Mouse (Mus musculus) kidney, adult 9 months (tissue): ENCODE data around the gene Gpr65.
"Not testable (repeated sequence)": the region's sequence is repeated elsewhere in the genome, so short reads cannot be mapped to it uniquely, and the experiment has no call there.

Experiments used
- DNase-seq: peaks from one replicate; pipeline ENCODE4 v3.0.0; 2022

The Gpr65 gene

GRCm38 (mm10) chr12:98268441-98269369 lies at the start of gene Gpr65:
Gene Gpr65 (plus strand): TSS chr12:98268635.
- no peak for DNase-seq

GRCm38 (mm10) chr12:98223286-98223685 lies 45.1 kb upstream of the Gpr65 start:
- no peak for DNase-seq

DNA sequence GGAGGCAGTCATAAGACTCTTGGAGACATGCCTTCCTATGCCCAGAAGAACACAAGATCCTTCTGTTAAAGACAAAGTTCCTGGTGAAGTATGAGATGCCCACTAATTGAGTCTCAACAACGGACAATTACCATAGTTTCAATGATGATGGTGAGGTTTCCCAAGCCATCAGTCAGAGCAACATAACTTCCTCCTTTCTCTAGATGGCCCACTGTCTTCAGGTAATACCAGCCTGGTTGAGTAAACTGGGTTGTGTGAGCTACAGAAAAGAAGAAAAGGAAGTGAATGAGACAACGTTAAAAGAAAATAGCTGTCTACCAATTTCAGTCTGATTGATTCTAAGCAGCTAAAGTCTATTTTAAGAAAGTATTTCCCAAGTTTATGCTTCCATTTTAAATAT lies 41.4 kb upstream of the Gpr65 start:
- no peak for DNase-seq

GRCm38 (mm10) chr12:98238478-98238877 lies 30.0 kb upstream of the Gpr65 start:
- not testable (repeated sequence) for DNase-seq

GRCm38 (mm10) chr12:98244161-98244560 lies 24.3 kb upstream of the Gpr65 start:
- no peak for DNase-seq

DNA sequence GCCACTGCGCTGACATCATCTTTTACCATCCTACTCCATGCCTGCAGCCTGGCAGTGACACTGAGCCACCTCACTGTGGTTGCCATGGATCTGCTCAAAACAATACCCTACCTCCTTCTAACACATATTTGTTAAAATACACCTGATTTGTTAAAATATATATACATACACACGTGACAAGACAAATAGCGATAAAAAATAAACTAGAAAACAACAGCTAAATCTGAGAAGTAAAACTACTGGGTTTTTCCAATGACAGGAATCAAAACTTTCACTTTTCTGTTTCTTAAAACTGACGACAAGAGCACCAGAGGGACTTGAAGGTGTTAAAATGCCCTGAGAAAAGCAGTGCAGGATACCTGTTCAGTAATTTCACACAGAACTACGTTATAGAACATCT lies 23.6 kb upstream of the Gpr65 start:
- no peak for DNase-seq

GRCm38 (mm10) chr12:98246835-98247234 lies 21.6 kb upstream of the Gpr65 start:
- DNase-seq, result no peak

GRCm38 (mm10) chr12:98249671-98250070 lies 18.8 kb upstream of the Gpr65 start:
- no peak for DNase-seq

GRCm38 (mm10) chr12:98250327-98250726 lies 18.1 kb upstream of the Gpr65 start:
- DNase-seq, result no peak

- no peak for DNase-seq
Observed at GRCm38 (mm10) chr12:98252417-98252816, 16.0 kb upstream of the Gpr65 start.

DNA sequence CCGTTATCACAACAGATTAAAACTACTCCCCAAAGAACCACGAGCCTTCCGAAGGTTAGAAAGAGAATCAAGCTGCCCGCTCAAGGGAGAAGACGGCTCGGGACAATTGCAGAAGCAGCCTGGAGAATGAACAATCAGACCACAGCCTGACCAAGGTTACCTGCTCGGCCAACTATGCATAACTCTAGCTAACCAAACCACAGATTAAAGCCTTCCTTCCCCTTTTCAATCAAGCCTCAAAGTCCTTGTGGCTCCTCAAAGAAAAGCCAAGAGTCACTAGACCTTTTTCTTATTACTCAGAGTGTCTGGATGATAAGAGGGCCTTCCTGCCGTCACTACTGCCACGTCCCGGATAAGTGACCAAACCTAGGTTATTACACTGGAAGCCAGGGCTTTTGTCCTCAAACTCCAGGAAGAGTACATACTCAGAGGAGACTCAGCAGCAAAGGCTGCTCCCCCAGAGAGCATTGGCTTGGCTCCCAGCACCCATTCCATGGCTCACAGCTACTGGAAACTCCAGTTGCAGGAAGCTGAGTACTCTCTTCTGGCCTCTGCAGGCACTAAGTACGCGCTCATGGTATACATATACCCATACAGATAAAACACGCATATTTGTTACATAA lies 13.0 kb upstream of the Gpr65 start:
- DNase-seq, result peak; percentile 62

- peak; percentile 73 for DNase-seq
Observed at GRCm38 (mm10) chr12:98258371-98258844, 10.0 kb upstream of the Gpr65 start.

- DNase-seq, result peak; percentile 93
Observed at GRCm38 (mm10) chr12:98258845-98259517, 9.5 kb upstream of the Gpr65 start, which contains the start of gene Galc. Gene Galc (minus strand): TSS chr12:98259459.

DNA sequence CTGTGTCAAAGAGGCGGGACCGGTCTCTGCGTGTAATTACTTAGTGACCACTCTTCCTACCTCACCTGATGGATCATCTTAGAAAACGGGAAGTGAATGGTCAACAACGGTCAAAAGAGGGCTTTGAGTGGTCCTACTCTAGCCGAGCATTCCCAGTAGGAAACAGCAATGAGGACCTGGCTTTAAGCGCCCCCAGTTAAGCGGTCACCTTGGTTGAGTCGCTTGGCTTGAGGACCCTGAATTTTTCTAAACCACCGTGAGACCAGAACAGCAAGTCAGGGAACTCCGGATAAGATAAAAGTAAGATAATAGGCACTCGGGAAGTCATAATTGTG lies 8.9 kb upstream of the Gpr65 start:
- no peak for DNase-seq

- no peak for DNase-seq
Observed at GRCm38 (mm10) chr12:98265697-98266096, 2.7 kb upstream of the Gpr65 start.

- no peak for DNase-seq
Observed at GRCm38 (mm10) chr12:98269791-98270745, 1.6 kb downstream of the Gpr65 start.

DNA sequence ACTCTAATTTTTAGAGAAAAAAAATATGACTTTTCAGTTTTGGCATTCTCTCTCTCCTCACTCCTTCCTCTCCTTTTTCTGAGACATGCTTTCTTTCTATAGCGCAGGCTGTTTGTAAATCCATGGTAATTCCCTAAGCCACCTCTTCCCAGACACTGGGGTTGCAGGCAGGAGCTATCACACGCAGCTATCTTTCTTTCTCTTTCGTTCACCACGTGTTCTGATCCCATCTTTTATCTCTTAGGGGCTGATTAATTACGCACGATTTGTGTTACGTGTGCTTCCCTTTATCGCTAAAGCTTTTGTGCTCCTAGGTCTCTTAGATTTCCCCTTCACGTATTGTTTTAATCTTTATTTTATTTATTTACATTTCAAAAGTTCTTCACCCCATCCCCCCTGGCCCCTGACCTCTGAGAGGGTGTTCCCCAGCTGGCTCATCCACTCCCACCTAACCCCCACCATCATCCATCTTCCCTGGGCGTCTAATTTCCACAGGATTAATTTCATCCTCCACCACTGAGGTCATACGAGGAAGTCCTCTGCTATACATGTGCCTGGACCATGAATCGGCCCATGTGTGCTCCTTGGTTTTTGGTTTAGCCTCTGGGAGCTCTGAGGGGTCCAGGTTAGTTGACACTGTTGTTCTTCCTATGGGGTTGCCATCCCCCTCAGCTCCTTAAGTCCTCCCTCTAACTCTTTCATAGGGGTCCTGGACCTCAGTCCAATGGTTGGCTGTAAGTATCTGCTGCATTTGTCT lies 2.6 kb downstream of the Gpr65 start:
- DNase-seq, result no peak

GRCm38 (mm10) chr12:98272433-98272832 lies 4.0 kb downstream of the Gpr65 start:
- DNase-seq, result no peak

GRCm38 (mm10) chr12:98280530-98280929 lies 12.1 kb downstream of the Gpr65 start:
- DNase-seq, result peak; percentile 54

DNA sequence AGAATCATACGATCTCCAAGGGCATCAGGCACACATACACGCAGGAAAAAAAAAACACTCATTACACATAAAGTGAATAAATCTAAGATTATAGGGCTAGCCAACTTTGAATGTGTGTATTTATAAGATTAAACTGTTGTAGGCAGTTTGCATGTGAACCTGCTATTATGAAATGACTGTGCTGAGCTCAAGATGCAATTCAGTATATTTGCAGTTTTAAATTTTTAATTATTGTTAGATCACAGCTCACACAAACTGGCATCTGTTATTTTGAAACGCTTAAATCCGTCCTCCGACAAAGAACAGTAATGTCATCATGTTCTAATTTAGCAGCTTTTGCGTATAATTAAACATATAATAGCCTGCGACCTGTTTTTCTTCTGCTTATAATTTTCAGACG lies 12.6 kb downstream of the Gpr65 start:
- DNase-seq, result no peak

- no peak for DNase-seq
Observed at GRCm38 (mm10) chr12:98282776-98283486, 14.5 kb downstream of the Gpr65 start.
